Mouse (Mus musculus) thymus, adult 2 months (tissue): ENCODE measurements around the gene Rpl36al. TPM values are rescaled to one million over a fixed set of nuclear protein-coding genes. Genes with fewer than 3 reads are reported as not detected.

Experiments
- DNase-seq: peaks from one replicate; pipeline ENCODE4 v3.0.0; 2021
- H3K27ac ChIP-seq: fragments of 200-500 bp; 2 replicates; pipeline ENCODE4 v1.5.1; 2012; ENCODE audit warnings: low read length, control low read depth; ENCODE audit not compliant: control insufficient read depth, insufficient read depth
- H3K27me3 ChIP-seq: fragments of 200-500 bp; 2 replicates; pipeline ENCODE4 v1.6.1; 2012; ENCODE audit warnings: mild to moderate bottlenecking, low read length, moderate library complexity, mixed read lengths; ENCODE audit not compliant: control insufficient read depth, insufficient read depth
- H3K36me3 ChIP-seq: fragments of 200-500 bp; 2 replicates; pipeline ENCODE4 v1.6.1; 2012; ENCODE audit warnings: mild to moderate bottlenecking, low read length, moderate library complexity; ENCODE audit not compliant: control insufficient read depth, insufficient read depth
- H3K4me1 ChIP-seq: fragments of 200-500 bp; replicated peaks from 2 replicates; pipeline ENCODE4 v1.6.1; 2012; ENCODE audit warnings: low read length; ENCODE audit not compliant: control insufficient read depth, insufficient read depth
- H3K4me3 ChIP-seq: fragments of 200-500 bp; 2 replicates; pipeline ENCODE4 v1.5.1; 2012; ENCODE audit warnings: mild to moderate bottlenecking, low read length, control low read depth, moderate library complexity; ENCODE audit not compliant: control insufficient read depth, insufficient read depth
- CTCF ChIP-seq: fragments of 200-500 bp; IDR thresholded peaks from 2 replicates; pipeline ENCODE4 v1.5.1; 2012; ENCODE audit warnings: mild to moderate bottlenecking, control low read depth, low read length, moderate library complexity, borderline replicate concordance; ENCODE audit not compliant: control insufficient read depth, poor library complexity, insufficient read depth; ENCODE audit errors: extremely low read depth
- POLR2A ChIP-seq: fragments of 200-500 bp; IDR thresholded peaks from 2 replicates; pipeline ENCODE4 v1.6.1; 2012; ENCODE audit warnings: mild to moderate bottlenecking, low read length, control low read depth, moderate library complexity; ENCODE audit not compliant: control insufficient read depth, poor library complexity, insufficient read depth; ENCODE audit errors: extremely low read depth
- WGBS: fragments of 180-500 bp; shearing (Covaris S2); methylation state at CpG from one replicate; pipeline ENCODE4 v1.1.7; 2018; 5-methylcytosine and 5-hydroxymethylcytosine counted together
- polyA plus RNA-seq: library from polyadenylated mRNA; depleted of rRNA; stranded (reverse); fragments of >200 nt; gene quantifications from 2 replicates; pipeline ENCODE4 v1.2.3, GENCODE M21; 2012

Gene Rpl36al
- polyA plus RNA-seq, 1 experiment, result 166 TPM

DNA sequence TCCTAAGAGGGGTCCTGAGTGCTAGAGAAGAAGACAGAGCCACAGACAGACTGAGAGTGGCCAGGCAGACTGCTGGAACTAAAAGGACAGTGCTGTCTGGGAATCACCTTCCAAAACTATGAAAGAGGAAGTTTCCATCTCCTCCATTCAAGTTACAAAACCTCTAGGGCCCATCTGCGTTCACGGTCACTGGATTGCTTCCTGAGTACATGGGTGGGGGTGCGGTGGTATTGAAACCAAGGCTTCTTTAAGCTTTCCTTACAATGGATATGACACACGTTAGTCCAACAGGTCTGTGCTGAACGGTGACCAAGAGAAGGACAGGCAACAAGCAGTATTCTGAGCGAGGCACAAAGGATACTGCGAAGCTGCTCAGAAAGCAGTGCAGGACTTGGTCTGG lies 30.5 kb upstream of the Rpl36al start:
- DNase-seq, result no peak
- 87% methylated on average over 7 of the region's 7 CpGs for WGBS
- no peak for TF ChIP-seq CTCF
- no peak for TF ChIP-seq POLR2A
- no peak overlapping the region for H3K27ac ChIP-seq
- no peak overlapping the region for H3K4me3 ChIP-seq
- H3K4me1 ChIP-seq, result no peaks in the 10 kb centered on the region
- peaks cover 3% of the 10 kb centered on the region; the same call in 1 of the 2 replicates for H3K36me3 ChIP-seq
- no peaks in the 10 kb centered on the region for H3K27me3 ChIP-seq

DNA sequence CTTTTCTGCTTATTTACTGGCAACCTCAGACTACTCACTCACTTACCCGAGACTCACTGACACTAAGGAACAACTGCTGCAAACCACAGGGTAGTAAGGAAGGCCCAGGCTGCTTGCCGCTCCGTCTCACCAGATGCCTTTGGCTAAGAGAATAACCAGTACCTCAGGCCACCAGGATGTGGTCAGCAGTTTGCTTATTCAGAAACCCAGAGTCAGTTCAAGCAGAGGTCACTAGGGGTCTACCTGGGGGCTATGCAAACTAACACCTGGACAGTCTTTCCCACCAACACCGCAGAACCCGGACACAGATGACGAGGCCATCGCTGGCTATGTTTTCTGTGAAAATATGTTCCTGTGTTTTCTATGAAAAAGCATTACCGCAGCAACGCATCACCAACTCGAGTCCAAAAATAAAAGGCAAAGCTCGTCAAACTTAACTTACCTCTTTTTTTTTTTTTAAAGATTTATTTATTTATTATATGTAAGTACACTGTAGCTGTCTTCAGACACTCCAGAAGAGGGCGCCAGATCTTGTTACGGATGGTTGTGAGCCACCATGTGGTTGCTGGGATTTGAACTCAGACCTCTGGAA lies 29.4 kb upstream of the Rpl36al start:
- no peak overlapping the region for H3K4me3 ChIP-seq
- H3K36me3 ChIP-seq, result peaks cover 3% of the 10 kb centered on the region; the same call in 1 of the 2 replicates
- H3K4me1 ChIP-seq, result no peaks in the 10 kb centered on the region
- 93% methylated on average over 13 of the region's 13 CpGs for WGBS
- TF ChIP-seq POLR2A (no peak), CTCF (no peak)
- DNase-seq, result no peak
- no peaks in the 10 kb centered on the region for H3K27me3 ChIP-seq
- H3K27ac ChIP-seq, result no peak overlapping the region

DNA sequence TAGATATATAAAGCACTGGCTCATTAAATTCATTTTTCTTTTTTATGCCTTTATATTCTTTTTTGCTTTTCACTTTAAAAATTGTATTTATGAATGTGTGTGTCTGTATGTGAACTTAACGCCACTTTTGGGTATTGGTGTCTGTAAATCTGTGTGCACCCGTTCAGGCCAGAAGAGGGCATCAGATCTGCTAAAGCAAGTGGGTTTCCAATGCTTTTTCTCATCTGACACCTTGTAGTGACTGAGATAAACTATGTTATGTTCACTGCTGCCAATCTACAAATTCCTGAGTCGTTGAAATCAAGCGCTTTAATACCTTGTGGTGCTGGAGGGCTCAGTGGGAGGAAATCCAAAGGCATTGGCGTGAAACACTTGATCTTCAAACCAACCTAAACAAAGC lies 27.2 kb upstream of the Rpl36al start:
- Histone ChIP-seq H3K4me1 (no peaks in the 10 kb centered on the region), H3K4me3 (no peak overlapping the region), H3K27ac (no peak overlapping the region), H3K27me3 (no peaks in the 10 kb centered on the region), H3K36me3 (0 out of 2 replicates have a peak, but pooled peaks cover 3% of the 10 kb centered on the region)
- TF ChIP-seq POLR2A, result no peak
- TF ChIP-seq CTCF, result no peak
- 90% methylated on average over 5 of the region's 5 CpGs for WGBS
- DNase-seq, result no peak

- no peak for DNase-seq
- WGBS, result 97% methylated on average over 18 of the region's 18 CpGs
- H3K27me3 ChIP-seq, result no peaks in the 10 kb centered on the region
- 0 out of 2 replicates have a peak, but pooled peaks cover 3% of the 10 kb centered on the region for H3K36me3 ChIP-seq
- H3K4me3 ChIP-seq, result no peak overlapping the region
- H3K27ac ChIP-seq, result no peak overlapping the region
- H3K4me1 ChIP-seq, result no peaks in the 10 kb centered on the region
- TF ChIP-seq POLR2A (no peak), CTCF (no peak)
Measured at GRCm38 (mm10) chr12:69210056-69210979, 26.4 kb upstream of the Rpl36al start.

GRCm38 (mm10) chr12:69208520-69208919 lies 24.6 kb upstream of the Rpl36al start:
- no peak for DNase-seq
- Histone ChIP-seq H3K27ac (no peak overlapping the region), H3K27me3 (no peaks in the 10 kb centered on the region), H3K36me3 (0 out of 2 replicates have a peak, but pooled peaks cover 3% of the 10 kb centered on the region), H3K4me1 (no peaks in the 10 kb centered on the region), H3K4me3 (no peak overlapping the region)
- TF ChIP-seq CTCF (no peak), POLR2A (no peak)
- 91% methylated on average over 2 of the region's 2 CpGs for WGBS

DNA sequence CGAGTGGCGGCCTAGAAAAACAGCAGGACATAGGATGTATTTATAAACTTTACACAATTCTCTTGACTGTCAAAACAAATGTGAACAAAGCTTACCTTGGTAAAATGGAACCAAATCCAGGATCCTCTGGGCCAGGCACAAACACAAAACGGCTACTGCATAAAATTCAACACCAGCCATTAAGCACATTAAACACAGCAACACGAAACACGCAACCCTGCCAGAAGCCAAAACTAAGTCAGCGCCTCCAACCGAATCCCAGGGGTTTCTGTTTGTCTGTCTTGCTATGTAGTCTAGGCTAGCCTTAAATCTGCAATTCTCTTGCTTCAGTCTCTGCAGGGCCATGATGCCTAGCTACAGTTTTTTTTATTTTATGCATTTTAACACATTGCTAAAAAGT lies 24.0 kb upstream of the Rpl36al start:
- no peak overlapping the region for H3K4me3 ChIP-seq
- H3K4me1 ChIP-seq, result no peaks in the 10 kb centered on the region
- H3K27ac ChIP-seq, result no peak overlapping the region
- TF ChIP-seq CTCF (no peak), POLR2A (no peak)
- WGBS, result 98% methylated on average over 7 of the region's 7 CpGs
- no peaks in the 10 kb centered on the region for H3K27me3 ChIP-seq
- DNase-seq, result no peak
- H3K36me3 ChIP-seq, result no peaks in the 10 kb centered on the region

GRCm38 (mm10) chr12:69207396-69207795 lies 23.5 kb upstream of the Rpl36al start:
- no peak overlapping the region for H3K4me3 ChIP-seq
- H3K27me3 ChIP-seq, result no peaks in the 10 kb centered on the region
- no peak overlapping the region for H3K27ac ChIP-seq
- TF ChIP-seq POLR2A (no peak), CTCF (no peak)
- no peak for DNase-seq
- H3K4me1 ChIP-seq, result no peaks in the 10 kb centered on the region
- WGBS, result 97% methylated on average over 8 of the region's 8 CpGs
- no peaks in the 10 kb centered on the region for H3K36me3 ChIP-seq
